In the genomic region with DNA sequence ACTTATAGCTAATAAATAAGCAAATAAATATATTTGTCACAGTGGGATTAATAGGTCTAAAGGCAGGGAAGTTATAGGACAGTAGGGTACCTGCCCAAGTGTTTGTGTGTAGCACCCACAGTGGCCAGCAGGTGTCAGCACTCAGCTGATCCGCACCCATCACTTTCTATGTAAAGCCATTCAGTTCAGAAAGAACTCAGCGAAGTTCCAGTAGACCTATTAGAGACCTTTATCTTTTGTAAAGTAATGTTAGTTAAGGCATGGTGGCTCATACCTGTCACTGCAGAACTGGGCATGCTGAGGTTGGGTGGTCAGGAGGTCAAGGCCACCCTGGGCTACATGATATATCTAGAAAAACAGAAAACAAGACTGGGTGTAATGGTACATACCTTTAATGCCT, we compare ENCODE assay signal across 8 mouse cellular contexts. TPM values are rescaled to one million over a fixed set of nuclear protein-coding genes. Genes with fewer than 3 reads are reported as not detected.
DNase-seq lines count a peak whose midpoint lies in the region; ATAC-seq lines count a peak whose summit lies in the region.

No protein-coding gene starts in this region.

- H3K4me3 ChIP-seq in liver, embryonic 15.5 days (replicated peaks) = no peak overlapping the region
- H3K4me3 ChIP-seq in neural tube, embryonic 13.5 days = no peak overlapping the region

- no peak for ATAC-seq in liver, embryonic 15.5 days (ENCODE audit: insufficient read depth)
- ATAC-seq in neural tube, embryonic 13.5 days (ENCODE audit: low read depth) = peak; percentile 77

- peaks cover 5% of the 10 kb centered on the region; the same call in 1 of the 2 replicates for H3K27me3 ChIP-seq in liver, embryonic 15.5 days
- no peaks in the 10 kb centered on the region; the same call in 1 of the 2 replicates for H3K27me3 ChIP-seq in neural tube, embryonic 13.5 days

- H3K36me3 ChIP-seq in liver, embryonic 15.5 days (replicated peaks) = no peaks in the 10 kb centered on the region
- H3K36me3 ChIP-seq in neural tube, embryonic 13.5 days = no peaks in the 10 kb centered on the region

- H3K4me2 ChIP-seq in liver, embryonic 15.5 days = no peak overlapping the region
- no peak overlapping the region for H3K4me2 ChIP-seq in neural tube, embryonic 13.5 days

- H3K27ac ChIP-seq in liver, embryonic 15.5 days (replicated peaks) = 0 out of 2 replicates have a peak overlapping the region, but pooled peaks have one; percentile 2
- H3K27ac ChIP-seq in neural tube, embryonic 13.5 days (replicated peaks) = no peak overlapping the region

- no peaks in the 10 kb centered on the region for H3K9me3 ChIP-seq in liver, embryonic 15.5 days (replicated peaks)
- no peaks in the 10 kb centered on the region for H3K9me3 ChIP-seq in neural tube, embryonic 13.5 days

- no peak overlapping the region for H3K9ac ChIP-seq in liver, embryonic 15.5 days
- H3K9ac ChIP-seq in neural tube, embryonic 13.5 days = no peak overlapping the region

- WGBS in liver, embryonic 15.5 days (ENCODE audit: insufficient replicate concordance) = 4% methylated on average over 2 of the region's 2 CpGs
- WGBS in neural tube, embryonic 13.5 days = 18% methylated on average over 2 of the region's 2 CpGs

- H3K4me1 ChIP-seq in liver, embryonic 15.5 days (replicated peaks) = peaks cover 52% of the 10 kb centered on the region
- no peaks in the 10 kb centered on the region for H3K4me1 ChIP-seq in neural tube, embryonic 13.5 days (replicated peaks)

- DNase-seq in 416B (ENCODE audit: low read depth) (peak; percentile 65), MN1 (ENCODE audit: low spot score) (peak; percentile 50)
- DNase-seq in cerebellum, postnatal 14 days = peak; percentile 86 to 88
- peak; percentile 74 for DNase-seq in gastrocnemius, postnatal 10 days
- DNase-seq in kidney, adult 9 months = peak; percentile 67
- peak; percentile 73 for DNase-seq in thymus, postnatal 0 days (ENCODE audit: low spot score)

RNA-seq across cellular contexts. Expression of a gene that starts 12.4 kb away (rescaled TPM):
- total RNA-seq in gastrocnemius, postnatal 10 days (2021) = not detected
- polyA plus RNA-seq in liver, embryonic 15.5 days (2015; fragmentation: Nextera tagmentation; extraction: Ambion mirVana) = not detected in 2 replicates
- polyA plus RNA-seq in neural tube, embryonic 13.5 days (2015; fragmentation: Nextera tagmentation; extraction: Ambion mirVana) = not detected in 2 replicates
- polyA plus RNA-seq in thymus, postnatal 0 days (2015; fragmentation: Nextera tagmentation; extraction: Ambion mirVana) = 0.49 and 0.95 TPM in 2 replicates

RNA-seq across cellular contexts. Expression of a gene that starts 23.0 kb away (rescaled TPM):
- 10 to 100 TPM; 17.3 to 23.1 TPM for total RNA-seq in gastrocnemius, postnatal 10 days (2021)
- 11.4 and 12.1 TPM in 2 replicates for polyA plus RNA-seq in liver, embryonic 15.5 days (2015; fragmentation: Nextera tagmentation; extraction: Ambion mirVana)
- 34.2 and 37.6 TPM in 2 replicates for polyA plus RNA-seq in neural tube, embryonic 13.5 days (2015; fragmentation: Nextera tagmentation; extraction: Ambion mirVana)
- 14.6 and 19.3 TPM in 2 replicates for polyA plus RNA-seq in thymus, postnatal 0 days (2015; fragmentation: Nextera tagmentation; extraction: Ambion mirVana)

RNA-seq across cellular contexts. Expression of a gene that starts 31.5 kb away (rescaled TPM):
- under 1 TPM; 0.05 to 0.81 TPM for total RNA-seq in gastrocnemius, postnatal 10 days (2021)
- 11.8 and 11.9 TPM in 2 replicates for polyA plus RNA-seq in liver, embryonic 15.5 days (2015; fragmentation: Nextera tagmentation; extraction: Ambion mirVana)
- 0.22 and 0.74 TPM in 2 replicates for polyA plus RNA-seq in neural tube, embryonic 13.5 days (2015; fragmentation: Nextera tagmentation; extraction: Ambion mirVana)
- polyA plus RNA-seq in thymus, postnatal 0 days (2015; fragmentation: Nextera tagmentation; extraction: Ambion mirVana) = 1.2 and 2.2 TPM in 2 replicates
